Mouse (Mus musculus) neutrophil, adult 5-6 weeks (primary cell): ENCODE measurements around the gene Gm1043. TPM values are rescaled to one million over a fixed set of nuclear protein-coding genes. Genes with fewer than 3 reads are reported as not detected.

Experiments
- ATAC-seq: fragments of 151-379, 151-347 bp; 2 replicates; pipeline ENCODE4 v1.8.0; 2017; ENCODE audit warnings: mild to moderate bottlenecking, moderate TSS enrichment; ENCODE audit not compliant: insufficient number of reproducible peaks, poor library complexity, low FRiP score, severe bottlenecking; ENCODE audit errors: extremely low read depth
- total RNA-seq: library from RNA; stranded (forward); fragments of 200-1000 nt; gene quantifications from 2 replicates; pipeline ENCODE4 v1.2.3, GENCODE M21; 2017

Gm1043 gene
- 9.0 and 9.5 TPM in 2 replicates for total RNA-seq

DNA sequence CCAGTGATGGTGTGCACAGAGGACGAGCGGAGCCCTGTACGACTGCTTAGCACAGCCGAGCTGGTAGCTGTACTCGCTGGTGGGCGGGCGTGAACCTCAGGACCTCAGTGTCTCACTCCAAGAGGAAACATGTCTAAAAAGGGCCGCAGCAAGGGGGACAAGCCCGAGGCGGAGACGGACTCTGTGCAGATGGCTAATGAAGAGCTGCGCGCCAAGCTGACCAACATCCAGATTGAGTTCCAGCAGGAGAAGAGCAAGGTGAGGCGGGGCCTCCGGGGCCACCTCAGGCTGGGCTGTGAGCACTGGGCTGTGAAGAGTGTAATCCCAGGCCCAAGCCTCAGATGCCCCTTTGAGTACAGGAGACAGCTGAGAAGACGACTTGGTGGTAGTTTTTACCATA, at the start of gene Gm1043:
Gene Gm1043 (plus strand): TSS at position 130 of the 400 bp plus-strand sequence.
- ATAC-seq: no peak

DNA sequence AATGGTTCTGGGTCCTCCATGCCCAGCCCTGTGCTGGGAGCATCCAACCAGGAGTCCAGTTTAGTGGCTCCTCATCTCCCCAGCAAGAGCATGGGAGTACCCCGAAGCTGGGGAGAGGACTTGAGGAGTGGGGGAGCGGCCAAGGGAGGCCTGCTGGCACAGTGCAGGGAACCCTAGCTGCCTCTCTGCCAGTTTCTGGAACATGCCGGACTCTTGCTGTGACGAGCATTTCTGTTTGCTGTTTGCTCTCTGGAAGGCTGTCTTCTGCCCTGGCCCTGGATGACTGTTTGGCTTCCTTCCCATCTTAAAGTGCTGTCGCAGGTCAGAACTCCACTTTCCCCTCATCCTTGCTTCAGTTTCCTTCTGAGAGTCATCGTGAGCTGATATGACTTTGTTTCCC, 49.3 kb upstream of the Gm1043 start:
- no peak for ATAC-seq

DNA sequence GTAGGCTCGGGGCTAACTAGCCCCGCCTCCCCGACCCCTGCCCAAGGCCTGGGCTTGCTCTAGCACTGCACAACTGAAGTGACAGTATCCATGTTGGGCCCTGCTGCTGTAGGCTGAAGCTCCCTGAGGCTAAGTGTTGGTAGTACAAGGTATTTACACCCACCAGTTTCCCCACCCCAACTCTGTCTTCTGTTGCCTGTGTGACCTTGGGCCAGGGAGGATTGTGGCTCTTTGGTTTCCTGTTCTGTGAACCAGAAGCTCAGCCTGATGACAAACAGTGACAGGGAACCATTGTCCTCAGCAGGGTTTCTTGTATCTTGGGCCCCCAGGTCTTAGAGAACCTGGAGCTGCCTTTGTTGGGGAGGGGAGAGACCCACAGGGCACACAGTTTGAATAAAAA, 48.3 kb upstream of the Gm1043 start:
- no peak for ATAC-seq

DNA sequence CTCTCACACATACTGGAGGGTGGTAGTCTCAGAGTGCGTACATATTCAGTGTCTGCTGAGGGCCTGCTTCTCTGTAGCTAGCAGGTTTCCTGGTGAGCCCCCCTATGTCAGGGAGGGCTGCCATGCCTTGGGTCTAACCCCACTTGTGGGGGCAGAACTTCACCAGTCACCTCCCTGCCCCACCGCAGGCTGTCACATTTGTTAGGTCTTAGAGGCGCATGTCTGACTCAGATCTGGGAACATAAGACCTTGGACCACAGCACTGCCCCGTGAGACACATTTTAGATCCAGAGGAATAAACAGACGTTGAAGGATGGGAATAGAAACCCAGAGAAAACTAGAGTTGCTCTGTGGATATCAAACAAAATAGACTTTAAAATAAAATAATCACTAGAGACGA, 45.3 kb upstream of the Gm1043 start:
- no peak for ATAC-seq

DNA sequence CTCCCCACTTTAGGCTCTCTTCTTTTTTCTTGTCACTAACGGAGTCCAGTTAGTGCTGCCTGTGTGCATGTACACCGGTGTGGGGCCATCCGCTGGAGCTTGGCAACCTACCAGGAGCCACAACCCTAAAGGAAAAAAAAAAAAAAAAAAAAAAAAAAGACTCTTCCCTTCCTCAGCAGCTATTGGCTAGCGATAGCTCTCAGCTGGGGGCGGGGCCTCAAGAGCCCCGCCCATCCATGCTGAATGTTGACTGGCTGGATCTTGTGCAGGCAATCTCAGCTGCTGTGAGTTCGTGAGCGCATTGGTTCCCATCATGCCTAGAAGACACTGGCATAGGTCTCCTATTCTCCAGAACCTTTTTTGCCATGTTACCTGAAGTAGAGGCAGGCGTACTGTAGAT, 44.5 kb upstream of the Gm1043 start:
- no peak for ATAC-seq

DNA sequence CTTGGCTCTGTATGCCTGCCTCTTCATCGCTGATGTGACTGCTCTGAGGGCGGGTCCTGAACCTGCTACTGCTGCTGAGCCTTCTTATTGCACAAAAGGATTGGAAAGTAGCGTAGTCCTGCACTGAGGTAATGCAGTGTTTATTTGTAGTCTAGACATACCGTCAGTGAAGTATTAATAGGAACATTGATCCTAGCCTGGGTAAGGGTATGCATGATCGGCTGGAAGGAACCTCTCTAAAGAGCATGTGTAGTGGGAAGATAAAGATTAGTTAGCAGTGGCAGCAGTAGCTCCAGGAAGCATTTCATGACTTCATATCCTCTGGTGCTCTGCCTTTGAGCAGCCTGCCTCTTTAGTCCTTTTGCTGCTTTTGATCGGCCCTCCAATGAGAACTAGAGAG, 43.5 kb upstream of the Gm1043 start:
- no peak for ATAC-seq

DNA sequence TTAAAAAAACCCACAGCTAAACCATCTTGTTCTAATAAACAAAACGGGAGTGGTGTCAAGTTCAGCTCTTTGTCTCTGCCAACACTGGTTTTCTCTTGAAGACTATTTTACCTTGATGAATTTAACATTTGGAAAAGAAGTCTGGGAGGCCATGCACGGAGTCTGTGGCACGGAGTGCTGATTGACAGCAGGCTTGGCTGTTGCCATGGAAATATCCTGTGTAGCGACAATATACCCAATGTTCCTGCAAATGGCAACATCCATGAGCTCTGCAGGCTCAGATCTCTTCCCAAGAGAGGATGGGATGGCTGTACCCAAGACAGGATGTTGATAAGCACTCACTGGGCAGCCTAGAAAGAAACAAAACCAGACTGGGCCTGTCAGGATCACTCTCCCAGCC, 42.2 kb upstream of the Gm1043 start:
- ATAC-seq: no peak

DNA sequence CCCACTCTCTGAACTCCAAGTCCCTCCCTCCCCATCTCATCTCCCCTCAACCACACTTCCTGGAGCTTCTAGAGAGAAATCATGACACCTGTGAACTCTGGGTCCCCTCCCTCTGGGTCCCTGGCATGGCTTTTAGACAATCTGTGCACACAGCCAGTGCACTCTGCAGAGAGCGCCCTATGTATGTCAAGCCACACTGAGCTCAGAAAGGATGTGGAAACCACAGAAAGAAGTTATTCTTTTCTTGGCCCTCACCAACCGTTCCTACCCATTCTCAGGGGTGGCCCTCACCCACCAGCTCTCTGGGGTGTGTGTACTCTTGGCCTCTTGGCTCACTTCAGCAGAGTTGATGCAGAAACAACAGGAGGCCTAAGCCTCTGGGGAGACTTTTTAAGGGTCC, 40.4 kb upstream of the Gm1043 start:
- ATAC-seq: peak; percentile 59

DNA sequence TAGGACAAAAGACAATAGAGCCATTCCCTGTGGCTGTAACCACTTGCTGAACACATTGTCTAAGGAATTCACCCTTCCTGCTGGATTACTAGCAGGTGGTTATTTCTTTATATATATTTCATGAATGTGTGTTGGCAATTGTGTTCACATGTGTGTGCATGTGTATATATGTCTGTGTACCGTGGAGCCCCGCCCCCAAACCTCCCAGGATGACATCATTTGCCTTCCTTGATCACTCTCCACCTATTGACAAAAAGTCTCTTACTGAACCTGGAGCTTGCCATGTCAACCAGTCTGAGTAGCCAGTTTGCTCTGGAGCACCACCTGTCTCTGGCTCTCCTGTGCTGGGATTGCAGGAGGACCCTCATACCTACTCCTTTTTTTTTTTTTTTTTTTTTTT, 39.6 kb upstream of the Gm1043 start:
- ATAC-seq: no peak

DNA sequence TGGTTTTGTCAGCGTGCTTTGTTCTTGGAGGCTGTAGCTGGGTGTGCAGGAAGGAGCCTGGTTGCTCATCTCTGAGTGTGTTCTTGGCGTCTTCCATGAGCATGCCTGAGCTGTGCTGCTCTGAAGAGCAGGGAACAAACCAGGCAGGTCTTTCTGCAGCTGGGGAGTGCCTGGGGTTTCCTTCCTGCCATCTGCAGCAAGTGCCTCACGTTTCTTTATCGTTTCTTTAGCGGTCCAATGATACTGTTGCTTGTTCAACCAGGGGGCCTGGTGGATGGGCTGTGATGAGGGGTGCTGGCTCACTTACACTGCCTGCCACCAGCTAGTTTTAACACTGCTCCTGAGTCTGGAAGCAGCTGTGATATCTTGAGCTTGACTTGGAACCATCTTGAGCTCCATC, 38.4 kb upstream of the Gm1043 start:
- ATAC-seq: no peak

DNA sequence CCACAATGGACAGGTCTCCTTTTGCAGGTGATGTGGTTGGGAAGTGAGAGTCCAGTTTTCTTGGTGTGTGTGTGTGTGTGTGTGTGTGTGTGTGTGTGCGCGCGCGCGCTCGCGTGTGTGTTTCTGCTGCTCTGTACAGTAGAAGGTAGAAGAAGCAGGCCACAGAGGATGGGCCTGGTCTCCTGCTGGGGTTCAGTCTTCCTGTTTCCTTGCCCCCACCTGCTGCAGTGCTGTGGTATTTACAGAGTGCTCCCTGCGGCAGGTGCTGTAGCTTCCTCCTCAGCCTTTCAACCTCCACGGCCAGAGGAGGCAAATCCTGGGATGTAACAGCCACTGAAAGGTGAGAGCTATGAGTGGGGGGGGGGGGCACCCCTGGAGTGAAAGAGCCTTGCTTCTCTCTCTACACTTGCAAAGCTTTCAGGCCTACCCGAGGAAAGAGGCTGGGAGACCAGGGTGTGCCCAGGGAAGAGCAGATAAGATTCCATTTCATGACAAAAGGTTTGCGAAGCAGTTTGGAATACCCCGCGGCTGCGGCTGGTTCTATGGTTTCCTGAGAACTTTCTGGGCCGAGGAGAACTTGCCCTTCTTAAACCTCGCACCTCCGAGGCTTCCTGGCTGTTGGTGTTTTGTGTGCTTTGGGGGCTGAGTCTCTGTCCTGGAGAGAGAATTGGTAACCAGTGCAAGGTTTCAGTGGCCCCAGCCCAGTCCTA, 37.8 kb upstream of the Gm1043 start:
- 0 out of 2 replicates have a peak, but pooled peaks have one; percentile 23 for ATAC-seq

DNA sequence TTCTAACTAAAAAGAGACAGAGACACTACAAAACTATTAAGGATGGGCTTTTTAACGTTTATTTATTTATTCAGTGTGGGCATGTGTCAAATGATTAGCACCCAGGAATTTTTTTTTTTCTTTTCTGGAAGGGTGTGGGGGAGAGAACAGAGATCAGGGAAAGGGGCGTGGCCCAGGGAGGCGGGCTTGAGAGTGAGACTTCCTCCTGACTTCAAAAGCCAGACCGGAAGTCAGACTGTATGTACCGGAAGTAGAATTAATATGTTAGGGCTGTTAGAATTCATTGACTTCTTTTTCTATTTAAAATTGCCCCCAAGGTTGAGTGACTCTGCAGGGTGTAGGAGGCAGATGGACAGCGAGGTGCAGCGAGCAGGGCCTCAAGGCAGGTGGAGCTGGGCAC, 37.2 kb upstream of the Gm1043 start:
- ATAC-seq: 0 out of 2 replicates have a peak, but pooled peaks have one; percentile 27

DNA sequence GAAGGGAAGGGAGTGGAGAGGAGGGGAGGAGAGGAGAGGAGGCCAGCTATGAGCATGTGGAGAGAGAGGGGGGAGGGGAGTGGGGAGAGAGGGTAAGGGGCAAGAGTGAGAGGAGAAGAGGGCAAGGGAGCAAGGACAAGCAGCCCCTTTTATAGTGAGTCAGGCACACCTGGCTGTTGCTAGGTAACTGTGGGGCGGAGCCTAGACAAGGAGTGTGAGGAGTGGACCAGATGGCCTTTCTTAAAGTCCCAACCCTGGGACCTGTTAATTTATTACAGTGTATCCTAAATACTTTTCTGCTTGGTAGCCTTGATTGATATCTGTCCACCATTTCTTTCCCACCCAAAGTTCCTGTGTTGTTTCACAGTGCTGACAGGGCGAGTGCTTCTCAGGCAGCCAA, 36.1 kb upstream of the Gm1043 start:
- ATAC-seq: no peak

DNA sequence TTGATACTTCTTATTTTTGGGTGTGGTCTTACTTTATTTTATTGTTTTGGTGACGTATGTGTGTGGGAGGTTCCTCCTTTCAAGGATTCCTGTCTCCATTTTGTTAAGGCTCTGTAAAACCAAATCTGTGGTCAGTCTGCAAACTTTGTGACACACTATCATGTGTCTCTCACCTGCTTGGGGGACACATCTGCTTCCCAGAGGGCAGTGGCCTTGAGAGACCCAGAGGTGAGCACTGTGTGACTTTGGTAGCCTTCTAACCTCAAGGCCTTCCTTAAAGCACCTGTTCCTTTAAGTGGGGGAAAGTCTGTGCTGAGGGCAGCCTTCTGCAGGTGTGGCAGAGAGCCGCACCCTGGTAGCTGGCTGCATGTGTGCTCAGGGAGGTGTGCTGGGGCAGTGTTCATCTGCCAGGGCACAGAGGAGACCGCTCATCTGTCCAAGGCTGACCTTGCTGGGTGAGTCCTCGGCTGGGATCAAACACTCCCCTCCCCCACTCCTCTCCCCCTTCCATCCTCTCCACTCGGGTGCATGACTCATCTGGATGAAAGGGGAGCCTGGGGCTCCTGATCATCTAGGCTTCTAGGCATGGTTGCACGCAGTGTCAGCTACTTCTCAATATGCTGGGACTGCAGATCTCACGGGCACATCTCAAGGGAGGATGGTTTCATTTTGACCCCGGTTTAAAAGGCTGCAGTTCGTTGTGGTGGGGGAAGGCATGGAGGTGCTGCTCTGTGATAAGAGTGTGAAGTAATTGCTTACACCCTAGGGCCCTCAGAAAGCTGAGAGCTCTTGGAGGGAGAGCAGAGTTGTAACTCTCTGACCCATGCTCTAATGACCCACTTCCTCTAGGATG, 34.4 kb upstream of the Gm1043 start:
- ATAC-seq: no peak; the same call in 1 of the 2 replicates

DNA sequence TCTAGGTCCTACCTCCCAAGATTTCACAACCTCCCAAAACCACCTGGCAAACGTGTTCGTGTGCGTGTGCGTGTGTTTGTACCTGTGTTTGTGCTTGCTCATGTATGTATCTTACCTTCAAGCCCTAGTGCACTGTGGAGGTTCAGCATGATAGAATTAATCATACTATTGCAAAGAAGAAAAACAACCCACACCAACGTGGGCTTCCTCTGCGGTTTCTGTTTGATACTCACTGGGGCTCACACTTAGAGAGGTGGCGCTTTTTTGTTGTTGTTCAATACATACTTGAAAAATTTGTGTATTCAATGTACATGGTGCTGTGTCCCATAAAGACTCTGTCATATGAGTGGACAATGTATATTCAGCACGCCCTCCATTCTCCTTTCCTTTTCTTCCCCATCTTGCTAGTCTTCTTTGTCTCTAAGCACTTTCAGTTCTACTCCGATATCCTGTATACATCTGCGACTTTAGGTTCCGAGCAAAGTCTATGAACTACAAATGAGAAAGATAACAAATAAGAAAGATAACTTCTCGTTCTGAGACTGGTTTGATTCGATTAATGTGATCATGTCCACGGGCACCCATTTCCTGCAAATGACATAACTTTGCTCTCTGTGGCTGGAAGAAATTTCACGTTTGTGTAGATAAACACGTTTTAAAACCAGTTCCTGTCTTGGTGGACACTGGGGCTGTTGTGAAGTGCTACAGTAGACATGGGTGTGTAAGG, 33.6 kb upstream of the Gm1043 start:
- peak; percentile 20; the same call in 1 of the 2 replicates for ATAC-seq

DNA sequence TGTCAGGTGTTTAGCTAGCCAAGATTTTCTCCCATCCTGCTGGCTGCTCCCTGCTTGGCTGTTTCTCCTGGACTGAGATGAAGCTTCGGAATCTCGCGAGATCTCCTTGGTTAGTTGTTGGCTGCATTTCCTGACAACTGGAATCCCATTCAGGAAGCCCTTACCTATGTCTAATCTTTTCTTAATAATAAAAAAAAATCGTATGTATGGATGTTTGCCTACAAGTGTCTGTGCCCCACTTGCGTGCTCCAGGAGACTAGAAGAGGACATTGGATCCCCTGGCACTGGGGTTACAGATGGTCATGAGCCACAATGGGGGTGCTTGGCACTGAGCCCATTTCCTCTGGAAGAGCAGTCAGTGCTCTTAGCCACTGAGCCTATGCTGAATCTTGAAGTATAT, 32.3 kb upstream of the Gm1043 start:
- ATAC-seq: no peak

DNA sequence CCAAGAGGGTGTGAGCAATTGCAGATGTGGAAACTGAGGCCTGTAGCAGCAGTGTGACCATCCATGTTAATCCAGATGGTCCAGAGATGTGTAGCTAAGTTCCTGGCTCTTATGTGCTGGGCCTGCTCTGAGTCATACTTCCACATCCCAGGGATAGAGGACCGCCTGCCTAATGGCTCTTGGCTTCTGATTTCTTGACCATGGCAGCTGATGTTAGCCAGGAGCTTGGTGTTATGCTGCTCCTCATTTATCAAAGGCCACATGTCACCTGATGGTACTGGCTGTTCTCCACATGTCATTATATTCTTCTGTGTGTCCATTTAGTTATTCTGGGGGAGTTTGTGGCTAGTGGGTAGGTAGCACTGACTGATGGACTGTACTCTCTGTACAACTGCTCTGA, 29.4 kb upstream of the Gm1043 start:
- ATAC-seq: no peak

DNA sequence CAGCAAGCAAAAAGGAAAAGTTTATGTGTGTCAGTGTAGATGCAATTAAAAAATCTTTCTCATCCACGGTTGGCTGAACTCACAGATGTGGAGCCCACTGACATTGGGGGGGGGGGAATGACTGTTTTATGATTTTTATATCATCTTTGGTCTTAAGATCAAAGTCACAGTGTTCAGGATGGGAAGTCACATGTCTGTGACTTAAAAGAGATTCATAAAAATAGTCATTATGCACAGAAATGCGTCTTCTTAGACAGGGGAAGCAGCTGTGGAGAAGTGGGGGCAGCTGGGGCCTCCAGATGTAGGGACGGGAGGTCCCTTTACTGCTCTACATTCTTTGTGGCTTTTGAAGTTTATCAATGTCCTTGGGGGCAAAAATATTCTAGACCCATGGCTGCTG, 28.7 kb upstream of the Gm1043 start:
- no peak for ATAC-seq

DNA sequence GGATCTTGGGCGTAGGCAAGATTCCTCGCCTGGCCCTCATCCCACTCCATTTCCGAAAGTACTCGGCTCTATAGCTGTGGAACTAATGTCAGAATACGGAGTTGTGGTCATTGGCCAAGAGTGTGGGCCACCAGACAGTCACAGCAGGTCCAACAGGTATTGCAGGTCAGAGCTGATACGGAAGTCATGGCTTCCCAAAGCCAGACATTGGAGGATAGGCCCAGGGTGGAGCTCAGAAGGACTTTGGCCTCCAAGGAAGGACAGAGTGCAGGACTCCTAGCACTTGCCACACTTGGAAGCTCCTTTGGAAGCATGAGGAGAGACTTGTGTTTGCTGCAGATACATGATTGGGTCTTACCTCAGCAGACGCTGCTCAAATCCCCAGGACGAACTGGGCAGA, 23.6 kb upstream of the Gm1043 start:
- ATAC-seq: no peak
